Mouse (Mus musculus): ENCODE measurements at regions not wholly inside any gene's neighbourhood (a gene's known extent, or its start where the extent isn't known, plus 50 kb on each side); places are given as distances from the start of the nearest gene placed in this dataset.

DNA sequence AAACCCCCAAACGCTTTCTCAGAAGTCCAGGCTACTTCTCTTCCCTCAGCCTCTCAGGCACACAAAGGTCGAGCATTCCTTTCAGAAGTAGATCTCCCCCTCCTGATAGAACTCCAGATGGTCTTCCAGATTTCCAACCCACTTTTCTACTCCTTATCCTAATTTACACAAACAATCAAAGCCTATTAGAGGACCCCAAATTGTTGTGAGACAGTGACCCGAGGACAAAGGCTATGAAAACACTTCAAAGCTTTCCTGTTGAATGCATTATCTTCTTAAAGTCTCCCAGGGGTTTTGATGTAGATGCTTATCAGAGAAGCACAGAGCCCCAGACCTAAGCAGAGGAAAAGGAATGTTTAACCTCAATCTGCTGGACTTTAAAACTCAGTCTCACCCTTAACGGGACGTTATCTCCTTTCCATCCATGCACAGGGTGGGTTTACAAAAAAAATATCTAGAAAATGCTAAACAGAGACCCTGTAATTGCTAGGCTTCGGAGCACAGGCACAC is 370.9 kb downstream of the Galc start:
- DNase-seq (ENCODE audit: low spot score) = no peak
- WGBS = 4% methylated on average over 6 of the region's 6 CpGs

DNA sequence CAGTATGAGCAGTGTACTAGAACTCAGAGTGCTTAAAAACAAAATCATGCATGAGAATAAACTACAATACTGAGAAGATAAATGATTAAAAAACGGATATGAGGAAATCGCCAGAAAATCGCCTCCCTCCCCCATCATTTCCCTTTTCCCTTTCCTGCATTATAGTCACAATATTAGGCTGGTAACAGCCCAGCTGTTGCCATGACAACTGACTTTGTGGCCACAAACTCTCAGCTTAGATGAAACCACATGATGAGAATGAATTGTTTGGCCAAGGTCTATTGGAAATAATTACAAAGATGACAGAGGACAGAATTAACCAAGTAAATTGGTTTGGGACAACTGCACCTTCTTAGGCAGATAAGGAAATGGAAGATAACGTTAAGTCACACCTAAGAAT is 376.8 kb downstream of the Galc start:
- H3K27ac ChIP-seq (ENCODE audit: low read depth, low read length) = no peak overlapping the region
- DNase-seq (ENCODE audit: low spot score) (no peak), ATAC-seq (replicated peaks; ENCODE audit: low FRiP score) (no peak)
- no peaks in the 10 kb centered on the region for H3K4me1 ChIP-seq (replicated peaks; ENCODE audit: control insufficient read depth, insufficient read depth, low read length)
- H3K27me3 ChIP-seq (ENCODE audit: control insufficient read depth, insufficient read depth, low read length) = no peaks in the 10 kb centered on the region
- no peak overlapping the region for H3K4me2 ChIP-seq (ENCODE audit: low read depth, low read length, severe bottlenecking)
- H3K9ac ChIP-seq (ENCODE audit: low read length) = no peak overlapping the region
- no peaks in the 10 kb centered on the region for H3K36me3 ChIP-seq (ENCODE audit: control insufficient read depth, insufficient read depth, low read length)
- H3K4me3 ChIP-seq (ENCODE audit: low read depth, low read length) = no peak overlapping the region
- H3K9me3 ChIP-seq (ENCODE audit: control insufficient read depth, low read length) = no peaks in the 10 kb centered on the region
- 76% methylated on average over 4 of the region's 4 CpGs for WGBS

More for the DNA sequence above, 370.9 kb downstream of the Galc start:
- Histone ChIP-seq H3K4me1 (replicated peaks; ENCODE audit: control insufficient read depth, insufficient read depth, low read length) (peaks cover 3% of the 10 kb centered on the region; the same call in 1 of the 2 replicates), H3K27ac (ENCODE audit: low read depth, low read length) (no peak overlapping the region), H3K4me2 (ENCODE audit: low read depth, low read length, severe bottlenecking) (no peak overlapping the region), H3K9ac (ENCODE audit: low read length) (no peak overlapping the region), H3K36me3 (ENCODE audit: control insufficient read depth, insufficient read depth, low read length) (no peaks in the 10 kb centered on the region), H3K27me3 (ENCODE audit: control insufficient read depth, insufficient read depth, low read length) (no peaks in the 10 kb centered on the region), H3K9me3 (ENCODE audit: control insufficient read depth, low read length) (no peaks in the 10 kb centered on the region), H3K4me3 (ENCODE audit: low read depth, low read length) (no peak overlapping the region)
- ATAC-seq (replicated peaks; ENCODE audit: low FRiP score) = peak; percentile 15; the same call in 1 of the 2 replicates

DNA sequence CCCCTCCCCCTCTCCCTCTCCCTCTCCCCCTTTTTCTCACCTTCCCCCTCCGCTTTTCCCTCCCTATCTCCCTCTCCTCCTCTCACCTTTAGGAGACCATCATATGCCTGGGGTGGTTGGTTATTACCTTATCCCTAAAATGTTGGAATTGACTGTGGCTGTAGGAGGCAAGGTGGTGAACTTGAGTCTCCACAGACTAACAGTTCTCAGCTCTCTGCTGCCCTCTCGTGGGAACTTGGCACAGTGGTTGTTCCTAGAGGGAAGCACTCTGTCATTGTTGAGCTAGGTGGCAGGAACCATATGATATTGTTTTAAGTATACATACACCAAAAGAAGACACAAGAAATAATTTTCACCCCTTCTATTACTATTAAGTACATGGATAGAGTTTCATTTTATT is 386.9 kb downstream of the Galc start:
- H3K36me3 ChIP-seq (ENCODE audit: control insufficient read depth, insufficient read depth, low read length) = no peaks in the 10 kb centered on the region
- no peaks in the 10 kb centered on the region for H3K27me3 ChIP-seq (ENCODE audit: control insufficient read depth, insufficient read depth, low read length)
- no peak overlapping the region for H3K4me3 ChIP-seq (ENCODE audit: low read depth, low read length)
- H3K27ac ChIP-seq (ENCODE audit: low read depth, low read length) = no peak overlapping the region
- 14% methylated on average over 2 of the region's 2 CpGs for WGBS
- ATAC-seq (replicated peaks; ENCODE audit: low FRiP score) (peak; percentile 85), DNase-seq (ENCODE audit: low spot score) (peak; percentile 87)
- H3K9me3 ChIP-seq (ENCODE audit: control insufficient read depth, low read length) = no peaks in the 10 kb centered on the region
- H3K9ac ChIP-seq (ENCODE audit: low read length) = no peak overlapping the region
- no peaks in the 10 kb centered on the region for H3K4me1 ChIP-seq (replicated peaks; ENCODE audit: control insufficient read depth, insufficient read depth, low read length)
- H3K4me2 ChIP-seq (ENCODE audit: low read depth, low read length, severe bottlenecking) = no peak overlapping the region

DNA sequence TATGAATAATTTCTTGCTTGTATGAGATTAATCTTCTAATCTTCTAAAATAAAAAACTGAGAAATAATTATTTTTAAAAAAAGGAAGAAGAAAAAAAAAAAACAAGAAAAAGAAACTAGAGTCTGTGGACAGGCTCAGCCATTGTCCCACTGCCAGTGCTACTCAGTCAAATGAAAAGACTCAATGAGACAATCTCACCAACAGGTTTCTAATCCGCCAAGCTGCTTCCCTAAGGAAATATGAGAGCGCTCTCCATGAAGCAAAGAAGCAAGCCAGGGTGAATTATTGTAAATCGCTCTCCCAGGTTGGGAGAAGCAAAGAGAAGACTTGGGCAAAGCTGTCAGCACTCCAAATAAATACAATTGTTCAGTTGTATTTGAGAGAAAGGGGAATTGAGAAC is 396.3 kb downstream of the Galc start:
- Histone ChIP-seq H3K4me2 (ENCODE audit: low read depth, low read length, severe bottlenecking) (no peak overlapping the region), H3K4me1 (replicated peaks; ENCODE audit: control insufficient read depth, insufficient read depth, low read length) (no peaks in the 10 kb centered on the region), H3K9ac (ENCODE audit: low read length) (no peak overlapping the region), H3K4me3 (ENCODE audit: low read depth, low read length) (no peak overlapping the region), H3K36me3 (ENCODE audit: control insufficient read depth, insufficient read depth, low read length) (no peaks in the 10 kb centered on the region), H3K27me3 (ENCODE audit: control insufficient read depth, insufficient read depth, low read length) (no peaks in the 10 kb centered on the region), H3K27ac (ENCODE audit: low read depth, low read length) (no peak overlapping the region), H3K9me3 (ENCODE audit: control insufficient read depth, low read length) (no peaks in the 10 kb centered on the region)
- DNase-seq (ENCODE audit: low spot score) (no peak), ATAC-seq (replicated peaks; ENCODE audit: low FRiP score) (no peak)
- 77% methylated on average over 3 of the region's 3 CpGs for WGBS

DNA sequence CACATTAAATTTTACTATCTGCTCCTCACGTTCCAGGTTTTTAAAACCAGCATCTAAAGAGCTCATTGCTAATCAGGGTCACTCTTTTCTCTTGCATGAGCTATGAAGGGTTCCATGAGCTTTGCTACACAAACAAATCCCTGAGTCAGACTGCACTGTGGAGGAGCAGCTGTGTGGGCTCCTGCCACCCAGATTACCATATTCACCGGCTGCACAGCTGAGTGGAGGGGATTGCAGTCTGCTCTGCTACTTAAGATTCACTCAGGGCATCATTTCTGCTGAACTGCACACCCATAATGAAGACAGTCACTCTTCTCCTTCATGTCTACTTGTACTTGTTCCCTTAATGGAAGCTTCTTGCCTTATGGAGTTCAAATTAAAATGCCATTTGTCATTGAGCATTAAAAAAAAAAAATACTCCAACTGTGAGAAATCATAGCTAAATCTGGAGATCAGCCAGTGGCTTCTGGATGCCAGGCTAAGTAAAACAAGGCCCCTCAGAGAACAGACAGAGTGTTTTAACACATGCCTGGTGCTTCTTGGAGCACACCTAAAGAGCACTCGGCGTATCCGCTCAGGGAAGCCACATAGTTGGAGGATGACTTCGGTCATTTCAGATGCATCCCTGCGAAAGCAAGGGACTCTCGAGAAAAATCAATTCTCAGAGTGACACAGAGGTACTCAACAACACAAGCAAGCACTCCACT is 422.9 kb downstream of the Galc start:
- Histone ChIP-seq H3K9ac (ENCODE audit: low read length) (no peak overlapping the region), H3K36me3 (ENCODE audit: control insufficient read depth, insufficient read depth, low read length) (no peaks in the 10 kb centered on the region), H3K9me3 (ENCODE audit: control insufficient read depth, low read length) (no peaks in the 10 kb centered on the region), H3K4me3 (ENCODE audit: low read depth, low read length) (no peak overlapping the region), H3K27me3 (ENCODE audit: control insufficient read depth, insufficient read depth, low read length) (no peaks in the 10 kb centered on the region), H3K27ac (ENCODE audit: low read depth, low read length) (no peak overlapping the region), H3K4me2 (ENCODE audit: low read depth, low read length, severe bottlenecking) (no peak overlapping the region), H3K4me1 (replicated peaks; ENCODE audit: control insufficient read depth, insufficient read depth, low read length) (no peaks in the 10 kb centered on the region)
- ATAC-seq (replicated peaks; ENCODE audit: low FRiP score) = peak; percentile 81
- WGBS = 83% methylated on average over 8 of the region's 8 CpGs
- no peak for DNase-seq (ENCODE audit: low spot score)

DNA sequence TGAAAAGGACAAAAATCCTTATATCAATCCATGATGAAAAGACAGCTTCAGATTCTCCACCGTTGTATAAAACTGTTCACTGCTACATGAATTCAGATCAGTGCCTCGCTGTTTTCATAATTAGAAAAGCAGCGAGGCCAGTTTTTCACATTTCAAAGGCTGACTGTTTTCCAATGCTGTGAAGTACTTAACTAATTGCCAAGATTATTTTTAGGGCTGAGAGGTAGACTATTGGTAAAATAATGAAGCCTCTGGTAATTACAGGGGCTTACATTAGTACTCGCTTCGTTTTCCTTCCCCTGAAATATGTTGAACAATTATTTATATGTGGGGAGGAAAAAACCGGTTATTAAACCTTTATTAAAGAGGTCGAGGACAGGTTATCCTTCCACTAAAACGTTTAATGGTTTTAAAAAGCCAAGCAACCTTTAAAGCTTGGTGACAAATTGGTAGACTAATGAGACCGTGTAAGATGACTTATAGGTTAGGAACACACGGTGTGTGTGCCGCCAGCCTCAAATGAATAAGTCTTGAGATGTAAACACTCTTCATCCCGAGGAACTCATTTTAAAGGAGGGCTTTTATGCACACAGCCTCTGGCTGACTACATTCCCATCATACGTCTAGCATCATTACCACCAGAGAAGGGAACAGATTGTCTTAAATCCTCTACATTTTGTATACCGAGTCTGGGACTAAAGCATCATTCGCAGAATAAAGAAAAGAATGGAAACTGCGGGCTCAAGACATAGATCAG is 465.7 kb downstream of the Galc start:
- WGBS = 52% methylated on average over 16 of the region's 16 CpGs
- H3K9me3 ChIP-seq (ENCODE audit: control insufficient read depth, low read length) = no peaks in the 10 kb centered on the region
- DNase-seq (ENCODE audit: low spot score) (no peak), ATAC-seq (replicated peaks; ENCODE audit: low FRiP score) (peak; percentile 58; the same call in 1 of the 2 replicates)
- H3K27me3 ChIP-seq (ENCODE audit: control insufficient read depth, insufficient read depth, low read length) = no peaks in the 10 kb centered on the region
- H3K9ac ChIP-seq (ENCODE audit: low read length) = no peak overlapping the region
- no peaks in the 10 kb centered on the region for H3K4me1 ChIP-seq (replicated peaks; ENCODE audit: control insufficient read depth, insufficient read depth, low read length)
- no peak overlapping the region for H3K4me2 ChIP-seq (ENCODE audit: low read depth, low read length, severe bottlenecking)
- H3K27ac ChIP-seq (ENCODE audit: low read depth, low read length) = no peak overlapping the region
- H3K4me3 ChIP-seq (ENCODE audit: low read depth, low read length) = no peak overlapping the region
- H3K36me3 ChIP-seq (ENCODE audit: control insufficient read depth, insufficient read depth, low read length) = no peaks in the 10 kb centered on the region

DNA sequence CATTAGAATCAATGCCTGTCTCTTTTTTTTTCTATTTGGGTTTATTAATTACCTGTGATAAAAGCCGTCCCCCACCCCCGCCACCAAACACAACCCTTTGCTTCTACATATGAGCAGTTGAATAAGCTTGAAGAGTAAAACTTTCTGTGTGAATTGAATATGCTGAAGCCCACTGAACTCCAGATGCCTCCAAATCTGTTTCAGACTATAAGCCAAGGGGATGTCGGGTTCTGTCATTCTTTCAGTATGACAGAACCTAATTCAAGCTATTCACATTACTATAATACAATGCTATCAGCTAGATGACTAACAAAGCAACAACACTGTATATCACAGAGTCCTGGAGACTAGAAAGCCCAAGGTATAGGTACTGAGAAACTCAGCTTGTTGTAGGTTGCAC is 475.8 kb downstream of the Galc start:
- Histone ChIP-seq H3K9me3 (ENCODE audit: control insufficient read depth, low read length) (no peaks in the 10 kb centered on the region), H3K9ac (ENCODE audit: low read length) (no peak overlapping the region), H3K36me3 (ENCODE audit: control insufficient read depth, insufficient read depth, low read length) (no peaks in the 10 kb centered on the region), H3K27ac (ENCODE audit: low read depth, low read length) (no peak overlapping the region), H3K4me1 (replicated peaks; ENCODE audit: control insufficient read depth, insufficient read depth, low read length) (no peaks in the 10 kb centered on the region), H3K4me3 (ENCODE audit: low read depth, low read length) (no peak overlapping the region), H3K27me3 (ENCODE audit: control insufficient read depth, insufficient read depth, low read length) (no peaks in the 10 kb centered on the region), H3K4me2 (ENCODE audit: low read depth, low read length, severe bottlenecking) (no peak overlapping the region)
- ATAC-seq (replicated peaks; ENCODE audit: low FRiP score) (no peak), DNase-seq (ENCODE audit: low spot score) (no peak)
- WGBS = 89% methylated on average over 3 of the region's 3 CpGs

DNA sequence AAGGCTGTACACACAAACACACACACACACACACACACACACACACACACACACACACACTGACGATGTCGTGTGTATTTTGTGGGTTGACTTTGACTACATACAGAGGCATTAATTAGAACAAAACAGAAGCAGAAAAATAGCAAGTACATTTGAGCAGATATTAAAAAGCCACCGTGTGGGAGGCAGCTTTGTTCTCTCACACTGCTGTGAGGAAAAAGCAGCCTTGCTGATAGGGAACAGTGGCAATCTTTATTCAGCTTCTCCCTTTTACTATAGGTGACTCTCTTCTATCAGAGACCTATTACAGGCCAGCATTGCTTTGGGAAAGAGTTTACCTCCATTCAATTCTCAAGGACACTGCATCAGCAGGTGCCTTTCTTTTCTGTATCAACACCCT is 500.1 kb downstream of the Galc start:
- no peak for ATAC-seq (replicated peaks; ENCODE audit: low FRiP score)
- no peak overlapping the region for H3K4me2 ChIP-seq (ENCODE audit: low read depth, low read length, severe bottlenecking)
- 81% methylated on average over 3 of the region's 3 CpGs for WGBS

More for the DNA sequence above, 500.1 kb downstream of the Galc start:
- H3K9ac ChIP-seq (ENCODE audit: low read length) = no peak overlapping the region
- no peak overlapping the region for H3K4me3 ChIP-seq (ENCODE audit: low read depth, low read length)
- H3K4me1 ChIP-seq (replicated peaks; ENCODE audit: control insufficient read depth, insufficient read depth, low read length) = no peaks in the 10 kb centered on the region
- H3K9me3 ChIP-seq (ENCODE audit: control insufficient read depth, low read length) = no peaks in the 10 kb centered on the region
- no peaks in the 10 kb centered on the region for H3K36me3 ChIP-seq (ENCODE audit: control insufficient read depth, insufficient read depth, low read length)
- no peaks in the 10 kb centered on the region for H3K27me3 ChIP-seq (ENCODE audit: control insufficient read depth, insufficient read depth, low read length)
- no peak for DNase-seq (ENCODE audit: low spot score)
- no peak overlapping the region for H3K27ac ChIP-seq (ENCODE audit: low read depth, low read length)
